Mouse (Mus musculus): Measurements from ENCODE around the gene P2ry12.

GRCm38 (mm10) chr3:59305518-59305917, 42.8 kb upstream of the P2ry12 start:
- TF ChIP-seq CTCF (IDR thresholded peaks at IDR 0.05; ENCODE audit: low read depth), result no peak
- no peak for TF ChIP-seq EP300 (IDR thresholded peaks at IDR 0.05; ENCODE audit: low read depth)
